Mouse (Mus musculus) embryonic facial prominence, embryonic 14.5 days (tissue): ENCODE results near the gene Zfp90. TPM values are rescaled to one million over a fixed set of nuclear protein-coding genes. Genes with fewer than 3 reads are reported as not detected.

Experiments used
- ATAC-seq: fragments of 200-750 bp; cut with Nextera tagmentation; 2 replicates; pipeline ENCODE4 v1.8.0; 2017; ENCODE audit warnings: low read depth, moderate number of reproducible peaks, moderate TSS enrichment
- DNase-seq: peaks from one replicate; pipeline ENCODE4 v3.0.0-alpha.2; 2015; ENCODE audit warnings: low spot score
- H3K27ac ChIP-seq: fragments of 300-500 bp; sonication (generic); replicated peaks from 2 replicates; pipeline ENCODE4 v1.5.1; 2014; ENCODE audit warnings: low read depth, mild to moderate bottlenecking, low read length, moderate library complexity
- H3K27me3 ChIP-seq: fragments of 300-500 bp; sonication (generic); replicated peaks from 2 replicates; pipeline ENCODE4 v1.6.1; 2014; ENCODE audit warnings: low read length; ENCODE audit not compliant: control insufficient read depth, insufficient read depth
- H3K36me3 ChIP-seq: fragments of 300-500 bp; sonication (generic); 2 replicates; pipeline ENCODE4 v1.6.1; 2014; ENCODE audit warnings: low read length, mixed read lengths; ENCODE audit not compliant: control insufficient read depth, insufficient read depth
- H3K4me1 ChIP-seq: fragments of 300-500 bp; sonication (generic); 2 replicates; pipeline ENCODE4 v1.6.1; 2014; ENCODE audit warnings: antibody characterized with exemption, low read length; ENCODE audit not compliant: control insufficient read depth, insufficient read depth
- H3K4me2 ChIP-seq: fragments of 300-500 bp; sonication (generic); 2 replicates; pipeline ENCODE4 v1.6.1; 2014; ENCODE audit warnings: low read depth, mild to moderate bottlenecking, low read length, moderate library complexity, mixed read lengths
- H3K4me3 ChIP-seq: fragments of 300-500 bp; sonication (generic); 2 replicates; pipeline ENCODE4 v1.5.1; 2014; ENCODE audit warnings: low read depth, mild to moderate bottlenecking, low read length
- H3K9ac ChIP-seq: fragments of 300-500 bp; sonication (generic); 2 replicates; pipeline ENCODE4 v1.6.1; 2014; ENCODE audit warnings: low read depth, mild to moderate bottlenecking, low read length, moderate library complexity, mixed read lengths
- H3K9me3 ChIP-seq: fragments of 300-500 bp; sonication (generic); 2 replicates; pipeline ENCODE4 v1.6.1; 2016; ENCODE audit warnings: low read length; ENCODE audit not compliant: control insufficient read depth
- WGBS: fragments of 180-500 bp; shearing (Covaris S2); extraction: QIAGEN DNeasy Blood & Tissue Kit; methylation state at CpG from one replicate; pipeline ENCODE4 v1.1.7; 2014; 5-methylcytosine and 5-hydroxymethylcytosine counted together
- polyA plus RNA-seq: library from polyadenylated mRNA; unstranded; fragments of >200 nt; fragmentation: Nextera tagmentation; extraction: Ambion mirVana; gene quantifications from 2 replicates; pipeline ENCODE4 v1.2.1, GENCODE M21; 2014

Zfp90 gene
- 18.4 and 22.9 TPM in 2 replicates for polyA plus RNA-seq

DNA sequence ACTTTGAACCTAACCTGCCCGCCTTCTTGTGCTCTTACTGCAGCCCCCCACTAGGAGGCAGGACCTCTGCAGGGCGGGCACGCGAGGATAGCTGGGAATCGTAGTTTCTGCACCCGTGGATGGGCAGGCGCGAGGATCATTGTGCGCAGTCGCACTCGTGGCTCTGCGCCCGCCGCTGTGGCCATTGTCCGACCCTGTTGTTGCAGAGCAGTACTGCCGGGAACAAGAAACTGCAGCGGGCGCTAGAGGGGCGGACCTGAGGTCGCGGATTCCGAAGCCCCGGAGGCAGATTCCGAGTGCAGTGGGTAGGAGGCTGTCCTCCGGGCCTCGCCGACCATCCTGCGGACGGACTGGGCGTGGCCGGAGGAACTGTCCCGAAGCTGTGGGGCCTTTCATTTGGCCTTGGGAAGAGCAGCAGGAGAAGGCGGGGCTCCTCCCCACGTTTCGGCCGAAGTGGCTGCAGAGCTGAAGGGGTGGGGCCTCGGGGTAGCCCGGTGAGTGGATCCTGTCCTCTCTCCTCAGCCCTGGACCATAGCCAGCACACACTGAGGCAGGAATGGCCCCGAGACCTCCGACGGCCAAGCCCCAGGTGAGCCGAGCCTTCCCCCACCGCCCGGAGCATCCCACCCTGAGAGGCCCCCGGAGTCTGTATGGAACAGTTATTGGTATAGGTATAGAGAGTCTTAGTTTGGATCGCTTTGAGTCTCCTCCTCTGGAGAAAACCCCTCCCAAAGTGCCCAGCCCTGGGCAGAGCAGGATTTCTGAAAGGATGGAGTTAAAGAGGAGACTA is at the start of gene Zfp90:
TSS of gene Zfp90 (plus strand) at position 146 of the 790 bp plus-strand sequence.
- peak within 1 kb of the TSS; percentile 74 for H3K4me2 ChIP-seq
- peaks cover 10% of the 10 kb centered on the region for H3K9me3 ChIP-seq
- H3K9ac ChIP-seq: peak within 1 kb of the TSS; percentile 91
- peak; percentile 97 for DNase-seq
- H3K4me1 ChIP-seq: 0 out of 2 replicates have a peak, but pooled peaks cover 3% of the 10 kb centered on the region
- peak within 1 kb of the TSS; percentile 88 for H3K27ac ChIP-seq
- 0% methylated on average over 34 of the region's 46 CpGs for WGBS
- peak; percentile 98 for ATAC-seq
- no peaks in the 10 kb centered on the region for H3K27me3 ChIP-seq
- peak within 1 kb of the TSS; percentile 72 for H3K4me3 ChIP-seq
- peaks cover 31% of the 10 kb centered on the region for H3K36me3 ChIP-seq

DNA sequence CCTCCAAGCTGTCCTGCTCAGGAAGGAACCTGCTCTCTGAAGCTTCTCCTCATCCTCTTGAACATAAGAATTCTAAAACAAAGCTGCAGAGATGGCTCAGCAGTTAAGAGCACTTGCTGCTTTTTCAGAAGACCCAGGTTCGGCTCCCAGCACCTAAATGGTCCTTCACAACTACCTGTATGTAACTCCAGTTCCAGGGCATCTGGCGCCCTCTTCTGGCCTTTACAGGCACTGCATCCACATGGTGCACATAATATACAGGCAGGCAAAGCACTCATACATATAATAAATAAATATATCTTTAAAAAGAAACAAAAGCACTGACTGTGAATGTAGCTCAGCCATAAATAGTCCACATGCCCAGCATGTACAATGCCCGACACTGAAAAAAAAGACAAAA is 46.6 kb upstream of the Zfp90 start:
- no peaks in the 10 kb centered on the region for H3K9me3 ChIP-seq
- H3K36me3 ChIP-seq: no peaks in the 10 kb centered on the region
- no peaks in the 10 kb centered on the region for H3K4me1 ChIP-seq
- no peak overlapping the region for H3K27ac ChIP-seq
- H3K9ac ChIP-seq: no peak overlapping the region
- no peaks in the 10 kb centered on the region for H3K27me3 ChIP-seq
- DNase-seq (no peak), ATAC-seq (no peak)
- WGBS: 62% methylated on average over 3 of the region's 3 CpGs
- H3K4me3 ChIP-seq: no peak overlapping the region
- no peak overlapping the region for H3K4me2 ChIP-seq

DNA sequence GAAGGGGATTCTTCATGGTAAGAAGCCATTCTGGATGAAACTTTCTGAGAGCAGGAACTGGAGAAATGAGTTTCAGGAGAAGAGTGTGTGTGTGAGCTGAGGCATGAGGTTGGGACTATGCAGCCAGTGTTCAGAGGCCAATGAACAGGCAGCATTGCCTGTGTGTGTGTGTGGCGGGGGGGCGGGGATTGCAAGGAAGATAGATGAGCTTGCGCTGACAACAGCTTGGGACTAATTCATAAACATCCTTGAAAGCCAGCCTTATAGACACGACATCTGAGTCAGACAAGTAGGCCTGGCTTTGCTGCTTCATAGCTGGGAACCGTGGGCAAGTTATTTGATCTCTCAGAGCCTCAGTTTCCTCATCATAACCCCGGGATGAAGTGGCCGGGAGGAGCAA is 46.1 kb upstream of the Zfp90 start:
- Histone ChIP-seq H3K9ac (no peak overlapping the region), H3K4me1 (no peaks in the 10 kb centered on the region), H3K4me2 (no peak overlapping the region), H3K36me3 (no peaks in the 10 kb centered on the region), H3K27me3 (no peaks in the 10 kb centered on the region), H3K4me3 (no peak overlapping the region), H3K9me3 (no peaks in the 10 kb centered on the region), H3K27ac (no peak overlapping the region)
- DNase-seq (no peak), ATAC-seq (no peak)
- 81% methylated on average over 7 of the region's 7 CpGs for WGBS

DNA sequence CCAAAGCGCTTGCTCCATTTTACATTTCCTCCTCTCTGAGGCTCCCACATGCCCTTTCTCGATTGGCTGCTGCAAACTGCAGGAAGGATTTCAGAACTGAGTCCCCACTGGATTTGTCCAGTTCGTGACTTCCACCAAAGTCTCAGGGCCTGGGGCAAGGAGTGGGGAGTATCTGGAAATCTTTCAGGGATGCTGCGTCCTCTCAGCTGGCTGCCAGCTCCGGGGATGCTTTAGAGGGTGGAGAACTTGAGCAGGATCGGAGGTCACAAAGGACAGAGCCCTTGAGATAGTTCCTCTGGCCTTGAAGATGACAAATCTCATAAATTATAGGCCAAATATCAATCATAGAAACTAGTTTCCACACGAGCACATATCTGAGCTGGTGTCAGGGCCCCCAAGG is 39.2 kb upstream of the Zfp90 start:
- Histone ChIP-seq H3K9ac (no peak overlapping the region), H3K4me1 (0 out of 2 replicates have a peak, but pooled peaks cover 10% of the 10 kb centered on the region), H3K36me3 (no peaks in the 10 kb centered on the region), H3K9me3 (no peaks in the 10 kb centered on the region), H3K27ac (no peak overlapping the region), H3K4me2 (no peak overlapping the region), H3K4me3 (no peak overlapping the region), H3K27me3 (no peaks in the 10 kb centered on the region)
- DNase-seq: no peak
- WGBS: 58% methylated on average over 7 of the region's 7 CpGs
- no peak for ATAC-seq

DNA sequence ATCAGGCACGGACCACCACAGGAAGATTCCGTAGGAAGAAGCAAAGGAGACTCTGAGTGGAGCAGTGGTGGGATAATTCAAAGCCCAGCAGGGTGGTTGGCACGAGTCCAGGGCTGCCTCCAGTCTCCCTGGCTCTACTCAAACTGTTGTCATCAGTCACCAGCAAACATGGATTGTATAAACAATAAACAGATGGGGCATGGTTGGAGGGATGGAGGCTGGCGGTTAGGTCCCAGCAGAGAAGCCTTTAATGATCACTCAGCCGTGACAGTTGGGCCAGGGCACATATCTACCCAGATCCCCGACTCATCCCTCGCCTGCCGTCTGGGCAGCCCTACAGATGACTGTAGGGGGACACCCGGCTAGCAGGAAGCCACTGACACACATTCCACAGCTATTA is 38.3 kb upstream of the Zfp90 start:
- DNase-seq: peak; percentile 59
- Histone ChIP-seq H3K4me3 (no peak overlapping the region), H3K36me3 (no peaks in the 10 kb centered on the region), H3K27ac (no peak overlapping the region), H3K27me3 (no peaks in the 10 kb centered on the region), H3K9me3 (no peaks in the 10 kb centered on the region), H3K4me1 (0 out of 2 replicates have a peak, but pooled peaks cover 10% of the 10 kb centered on the region), H3K9ac (no peak overlapping the region), H3K4me2 (no peak overlapping the region)
- WGBS: 11% methylated on average over 9 of the region's 9 CpGs
- ATAC-seq: peak; percentile 12; the same call in 1 of the 2 replicates

DNA sequence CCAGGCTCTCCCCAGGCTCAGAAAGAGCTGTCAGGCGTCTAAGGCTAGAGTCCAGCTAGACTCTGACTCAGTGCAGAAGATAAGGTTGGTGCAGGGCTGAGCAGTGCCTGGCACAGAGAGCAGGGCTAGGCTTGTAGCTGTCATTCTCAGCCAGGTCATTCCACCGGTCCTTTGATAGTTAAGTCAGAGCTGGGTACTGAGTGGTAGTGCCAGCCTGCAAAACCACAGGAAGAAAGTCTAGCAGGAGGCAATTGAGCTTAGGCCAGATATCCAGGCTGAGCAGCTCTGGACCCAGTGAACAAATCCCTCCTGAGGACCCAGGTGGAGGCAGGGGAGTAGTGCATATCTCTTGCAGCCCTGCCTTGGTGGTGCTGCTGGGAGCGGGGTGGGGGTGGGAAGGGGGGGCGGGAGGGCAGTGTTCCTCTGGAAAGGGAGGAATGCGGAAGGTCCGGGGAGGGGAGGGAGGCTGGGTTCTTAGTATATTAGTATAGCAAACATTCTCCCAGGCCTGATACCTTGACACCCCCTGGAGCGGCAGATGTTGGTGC is 36.6 kb upstream of the Zfp90 start:
- H3K4me1 ChIP-seq: 0 out of 2 replicates have a peak, but pooled peaks cover 10% of the 10 kb centered on the region
- H3K4me3 ChIP-seq: no peak overlapping the region
- H3K27me3 ChIP-seq: no peaks in the 10 kb centered on the region
- no peak for DNase-seq
- no peaks in the 10 kb centered on the region for H3K9me3 ChIP-seq
- no peak for ATAC-seq
- H3K4me2 ChIP-seq: no peak overlapping the region
- H3K27ac ChIP-seq: no peak overlapping the region
- H3K36me3 ChIP-seq: no peaks in the 10 kb centered on the region
- 44% methylated on average over 7 of the region's 7 CpGs for WGBS
- no peak overlapping the region for H3K9ac ChIP-seq

DNA sequence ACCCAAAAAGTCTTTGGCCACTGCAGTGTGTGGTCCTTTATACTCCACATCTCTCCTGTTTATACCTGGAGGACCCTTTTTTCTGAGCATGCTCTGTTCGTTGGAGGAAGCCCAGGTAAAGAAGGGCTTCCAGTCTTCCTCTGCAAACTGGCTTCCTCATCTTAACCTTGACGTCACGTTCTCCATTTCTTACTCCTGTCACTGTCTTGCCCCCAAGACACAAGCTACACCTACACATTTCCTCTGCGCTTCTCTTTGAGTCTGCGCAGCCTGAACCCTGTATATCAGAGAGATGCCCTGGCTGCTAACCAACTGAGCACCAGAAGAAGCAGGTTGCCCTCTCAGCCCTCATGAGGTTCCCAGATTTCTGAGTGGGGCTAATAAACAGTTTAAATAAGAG is 35.8 kb upstream of the Zfp90 start:
- no peaks in the 10 kb centered on the region for H3K9me3 ChIP-seq
- WGBS: 85% methylated on average over 5 of the region's 5 CpGs
- H3K4me2 ChIP-seq: no peak overlapping the region
- no peaks in the 10 kb centered on the region for H3K36me3 ChIP-seq
- H3K9ac ChIP-seq: no peak overlapping the region
- no peaks in the 10 kb centered on the region for H3K27me3 ChIP-seq
- no peak overlapping the region for H3K27ac ChIP-seq
- H3K4me3 ChIP-seq: no peak overlapping the region
- DNase-seq (no peak), ATAC-seq (no peak)
- 0 out of 2 replicates have a peak, but pooled peaks cover 10% of the 10 kb centered on the region for H3K4me1 ChIP-seq

DNA sequence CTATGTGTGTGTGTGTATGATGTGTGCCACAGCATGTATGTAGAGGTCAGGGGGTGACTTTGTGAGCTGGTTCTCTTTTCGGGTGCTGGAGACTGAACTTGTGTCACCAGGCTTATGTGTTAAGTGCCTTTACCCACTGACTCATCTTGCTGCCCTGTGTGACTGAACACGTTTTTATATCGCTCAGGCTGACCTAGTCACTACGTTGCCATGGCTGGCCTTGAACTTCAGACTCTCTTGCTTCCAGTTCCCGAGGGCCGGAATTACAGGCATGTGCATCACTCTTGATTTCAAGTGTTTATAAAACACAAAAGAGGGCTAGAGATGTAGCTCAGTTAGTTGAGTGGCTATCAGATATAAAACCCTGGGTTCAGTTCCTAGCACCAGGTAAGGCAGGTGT is 34.1 kb upstream of the Zfp90 start:
- Histone ChIP-seq H3K36me3 (no peaks in the 10 kb centered on the region), H3K4me2 (no peak overlapping the region), H3K4me1 (0 out of 2 replicates have a peak, but pooled peaks cover 10% of the 10 kb centered on the region), H3K4me3 (no peak overlapping the region), H3K9ac (no peak overlapping the region), H3K27ac (no peak overlapping the region), H3K27me3 (no peaks in the 10 kb centered on the region), H3K9me3 (no peaks in the 10 kb centered on the region)
- no peak for ATAC-seq
- DNase-seq: no peak
- WGBS: 87% methylated on average over 6 of the region's 6 CpGs
